Mouse (Mus musculus) heart, adult 2 months (tissue): Measurements from ENCODE around the gene Ccdc12.

Experiments used
- CTCF ChIP-seq: fragments of 200-600 bp; IDR thresholded peaks from 2 replicates; pipeline ENCODE4 v1.8.1; 2022; ENCODE audit warnings: antibody characterized with exemption, mild to moderate bottlenecking, moderate library complexity
- POLR2A ChIP-seq: fragments of 200-500 bp; IDR thresholded peaks from 2 replicates; pipeline ENCODE4 v1.6.1; 2011; ENCODE audit warnings: mild to moderate bottlenecking, low read depth, low read length, control low read depth; ENCODE audit not compliant: insufficient read depth

GRCm38 (mm10) chr9:110683574-110684099, 27.3 kb downstream of the Ccdc12 start:
- TF ChIP-seq POLR2A: no peak
- TF ChIP-seq CTCF: no peak
